Mouse (Mus musculus) CH12.LX (cell line): ENCODE data around the gene Smchd1. TPM values are rescaled to one million over a fixed set of nuclear protein-coding genes. Genes with fewer than 3 reads are reported as not detected.

Experiments used
- DNase-seq: peaks from one replicate; pipeline ENCODE4 v3.0.0-alpha.2; 2013; ENCODE audit errors: extremely low read depth
- H3K27ac ChIP-seq: 2 replicates; pipeline ENCODE4 v1.5.1; 2012; ENCODE audit warnings: low read depth, mild to moderate bottlenecking, control low read depth, moderate library complexity; ENCODE audit not compliant: insufficient read depth
- H3K27me3 ChIP-seq: replicated peaks from 2 replicates; pipeline ENCODE3; 2012; ENCODE audit warnings: inconsistent platforms
- H3K36me3 ChIP-seq, 2 experiments: replicated peaks in 1 of 2; 2 replicates each; pipeline versions ENCODE3 to v1.6.1; 2012; ENCODE audit warnings: inconsistent platforms in 1 of 2, low read length in 1 of 2, mild to moderate bottlenecking in 1 of 2, mixed read lengths in 1 of 2, moderate library complexity in 1 of 2; ENCODE audit not compliant: control insufficient read depth in 1 of 2, insufficient read depth in 1 of 2
- H3K4me1 ChIP-seq, 2 experiments: 2 replicates each; pipeline ENCODE4 v1.6.1; 2012; ENCODE audit warnings: inconsistent platforms in 1 of 2, moderate library complexity in 1 of 2; ENCODE audit not compliant: insufficient read depth in 2 of 2, control insufficient read depth in 1 of 2
- H3K4me2 ChIP-seq: 2 replicates; pipeline ENCODE4 v1.6.1; 2012; ENCODE audit warnings: low read depth, mild to moderate bottlenecking, control low read depth; ENCODE audit not compliant: poor library complexity, insufficient read depth, severe bottlenecking
- H3K4me3 ChIP-seq, 3 experiments: fragments of 150-350 bp in 1 of 3; sonication (generic) in 1 of 3; replicated peaks in 1 of 3; 2 replicates each; pipeline versions ENCODE3 to v1.5.1; 2011 to 2012; ENCODE audit warnings: low read depth in 2 of 3, low read length in 2 of 3, mild to moderate bottlenecking in 2 of 3, moderate library complexity in 2 of 3, control low read depth in 1 of 3, improper control_type of control experiment in 1 of 3, inconsistent platforms in 1 of 3, mixed read lengths in 1 of 3; ENCODE audit not compliant: poor library complexity in 1 of 3
- H3K79me2 ChIP-seq: replicated peaks from 2 replicates; pipeline ENCODE4 v1.6.1; 2012; ENCODE audit warnings: mild to moderate bottlenecking, moderate library complexity; ENCODE audit not compliant: control insufficient read depth, poor library complexity, insufficient read depth, severe bottlenecking; ENCODE audit errors: extremely low read depth
- H3K9ac ChIP-seq: 2 replicates; pipeline ENCODE4 v1.6.1; 2012; ENCODE audit warnings: low read depth, mild to moderate bottlenecking, control low read depth, moderate library complexity; ENCODE audit not compliant: insufficient read depth
- H3K9me3 ChIP-seq: replicated peaks from 2 replicates; pipeline ENCODE3; 2012; ENCODE audit warnings: low read length, inconsistent platforms, mixed read lengths
- BHLHE40 ChIP-seq: IDR thresholded peaks from 2 replicates; pipeline ENCODE4 v1.6.1; 2011; ENCODE audit warnings: mild to moderate bottlenecking, low read depth, low read length, improper control_type of control experiment
- CHD1 ChIP-seq: IDR thresholded peaks from 2 replicates; pipeline ENCODE4 v1.6.1; 2012; ENCODE audit warnings: low read depth, low read length, improper control_type of control experiment, inconsistent platforms
- CHD2 ChIP-seq: IDR thresholded peaks from 2 replicates; pipeline ENCODE4 v1.6.1; 2011; ENCODE audit warnings: low read length, improper control_type of control experiment
- CTCF ChIP-seq, 2 experiments: IDR thresholded peaks in 1 of 2; conservative IDR thresholded peaks in 1 of 2; 2 replicates each; pipeline ENCODE4 v1.5.1; 2011 to 2012; ENCODE audit warnings: low read depth in 2 of 2, low read length in 2 of 2, improper control_type of control experiment in 1 of 2, inconsistent platforms in 1 of 2, mild to moderate bottlenecking in 1 of 2, moderate library complexity in 1 of 2
- E2F4 ChIP-seq: IDR thresholded peaks from 2 replicates; pipeline ENCODE4 v1.6.1; 2011; ENCODE audit warnings: low read depth, low read length, improper control_type of control experiment; ENCODE audit not compliant: insufficient replicate concordance
- ELF1 ChIP-seq: IDR thresholded peaks from 2 replicates; pipeline ENCODE4 v1.6.1; 2014; ENCODE audit warnings: low read depth, mild to moderate bottlenecking, inconsistent platforms, low read length, improper control_type of control experiment
- ETS1 ChIP-seq: conservative IDR thresholded peaks from 2 replicates; pipeline ENCODE4 v1.6.1; 2012; ENCODE audit warnings: low read depth, mild to moderate bottlenecking, inconsistent platforms, low read length, improper control_type of control experiment, moderate library complexity
- GABPA ChIP-seq: IDR thresholded peaks from 2 replicates; pipeline ENCODE4 v1.6.1; 2012; ENCODE audit warnings: low read depth, low read length, improper control_type of control experiment, inconsistent platforms; ENCODE audit not compliant: insufficient replicate concordance
- IRF4 ChIP-seq: IDR thresholded peaks from 2 replicates; pipeline ENCODE4 v1.6.1; 2014; ENCODE audit warnings: low read depth, mild to moderate bottlenecking, inconsistent platforms, low read length, improper control_type of control experiment
- JUN ChIP-seq: IDR thresholded peaks from 2 replicates; pipeline ENCODE4 v1.6.1; 2011; ENCODE audit warnings: low read depth, mild to moderate bottlenecking, low read length, improper control_type of control experiment, moderate library complexity; ENCODE audit not compliant: insufficient read depth
- KAT2A ChIP-seq: IDR thresholded peaks from 2 replicates; pipeline ENCODE4 v1.6.1; 2012; ENCODE audit warnings: low read length, improper control_type of control experiment, inconsistent platforms; ENCODE audit not compliant: insufficient replicate concordance
- MAZ ChIP-seq: IDR thresholded peaks from 2 replicates; pipeline ENCODE4 v1.6.1; 2012; ENCODE audit warnings: low read depth, mild to moderate bottlenecking, inconsistent platforms, low read length, improper control_type of control experiment, moderate library complexity
- MEF2A ChIP-seq: IDR thresholded peaks from 2 replicates; pipeline ENCODE4 v1.6.1; 2014; ENCODE audit warnings: low read depth, mild to moderate bottlenecking, inconsistent platforms, low read length, improper control_type of control experiment, borderline replicate concordance
- MXI1 ChIP-seq: IDR thresholded peaks from 2 replicates; pipeline ENCODE4 v1.6.1; 2011; ENCODE audit warnings: mild to moderate bottlenecking, low read depth, low read length, improper control_type of control experiment
- NELFE ChIP-seq: IDR thresholded peaks from 2 replicates; pipeline ENCODE4 v1.6.1; 2011; ENCODE audit warnings: low read depth, low read length, improper control_type of control experiment
- NRF1 ChIP-seq: IDR thresholded peaks from 2 replicates; pipeline ENCODE4 v1.6.1; 2014; ENCODE audit warnings: low read depth, mild to moderate bottlenecking, inconsistent platforms, low read length, improper control_type of control experiment, moderate library complexity
- POLR2A ChIP-seq: IDR thresholded peaks from 2 replicates; pipeline ENCODE4 v1.6.1; 2011; ENCODE audit warnings: low read depth, mild to moderate bottlenecking, improper control_type of control experiment, low read length
- RAD21 ChIP-seq: IDR thresholded peaks from 2 replicates; pipeline ENCODE4 v1.6.1; 2011; ENCODE audit warnings: low read depth, mild to moderate bottlenecking, low read length, improper control_type of control experiment, moderate library complexity
- SIN3A ChIP-seq: IDR thresholded peaks from 2 replicates; pipeline ENCODE4 v1.6.1; 2012; ENCODE audit warnings: low read length, improper control_type of control experiment, inconsistent platforms
- TBP ChIP-seq: conservative IDR thresholded peaks from 2 replicates; pipeline ENCODE4 v1.6.1; 2011; ENCODE audit warnings: low read depth, low read length, improper control_type of control experiment
- TCF12 ChIP-seq: IDR thresholded peaks from 2 replicates; pipeline ENCODE4 v1.6.1; 2014; ENCODE audit warnings: low read depth, mild to moderate bottlenecking, inconsistent platforms, low read length, improper control_type of control experiment
- USF1 ChIP-seq: IDR thresholded peaks from 2 replicates; pipeline ENCODE4 v1.6.1; 2014; ENCODE audit warnings: low read depth, mild to moderate bottlenecking, inconsistent platforms, low read length, improper control_type of control experiment
- USF2 ChIP-seq: conservative IDR thresholded peaks from 2 replicates; pipeline ENCODE4 v1.6.1; 2011; ENCODE audit warnings: low read depth, low read length, improper control_type of control experiment
- ZC3H11A ChIP-seq: IDR thresholded peaks from 2 replicates; pipeline ENCODE4 v1.6.1; 2012; ENCODE audit warnings: low read depth, mild to moderate bottlenecking, inconsistent platforms, low read length, improper control_type of control experiment
- ZNF384 ChIP-seq: IDR thresholded peaks from 2 replicates; pipeline ENCODE4 v1.6.1; 2012; ENCODE audit warnings: low read depth, low read length, improper control_type of control experiment, inconsistent platforms
- dilution Hi-C: fragments of 300-500 bp; cut with MboI; formaldehyde crosslinking; loops from 2 replicates; pipeline ENCODE4 v1.14.3; 2020; ENCODE audit warnings: low sequenced_read_pairs; ENCODE audit not compliant: extremely low pct_unique_long_range_greater_than_20kb, extremely low pct_ligation_motif_present
- in situ Hi-C: fragments of 300-500 bp; cut with MboI; formaldehyde crosslinking; loops from 3 replicates; pipeline ENCODE4 v1.14.3; 2019; ENCODE audit warnings: low sequenced_read_pairs, low pct_ligation_motif_present, low pct_unique_long_range_greater_than_20kb, mixed read lengths
- polyA plus RNA-seq: library from polyadenylated mRNA; unstranded; fragments of >175 nt; gene quantifications from 2 replicates; pipeline ENCODE4 v1.2.1, GENCODE M21; 2012; ENCODE audit warnings: low read depth; ENCODE audit not compliant: insufficient read length
- total RNA-seq, 2 experiments: library from RNA; depleted of rRNA; stranded (reverse); fragments of 300-350 nt in 1 of 2; fragments of >200 nt in 1 of 2; gene quantifications; 2 replicates each; pipeline ENCODE4 v1.2.3; 2012 to 2014

Smchd1 gene
- total and polyA plus RNA-seq, 3 experiments = 44.4 to 73.9 (median 59.4) TPM

- Histone ChIP-seq H3K27me3 (no peaks in the 10 kb centered on the region), H3K4me1 (peaks cover 0 to 3% of the 10 kb centered on the region in 2 experiments; a peak in 2 of 4 replicates), H3K4me2 (no peak overlapping the region), H3K79me2 (no peaks in the 10 kb centered on the region), H3K9ac (no peak overlapping the region), H3K36me3 (no peaks in the 10 kb centered on the region), H3K4me3 (no peak overlapping the region), H3K9me3 (no peaks in the 10 kb centered on the region), H3K27ac (no peak overlapping the region)
- no peak for DNase-seq
- dilution Hi-C loops (no loop called here), in situ Hi-C loops (no loop called here)
- TF ChIP-seq JUN (no peak), CHD1 (no peak), ETS1 (no peak), E2F4 (no peak), MAZ (no peak), ZNF384 (no peak), NRF1 (no peak), POLR2A (no peak), BHLHE40 (no peak), CTCF (conservative IDR thresholded peaks at IDR 0.05 in 1 of 2, IDR thresholded peaks at IDR 0.05 in 1 of 2; ENCODE audit: low read depth in 2 of 2, low read length in 2 of 2) (no peak), MXI1 (no peak), KAT2A (no peak), USF1 (no peak), RAD21 (no peak), GABPA (no peak), CHD2 (no peak), TBP (no peak), IRF4 (no peak), NELFE (no peak)
These were observed 157.6 kb downstream of the Smchd1 start for GRCm38 (mm10) chr17:71317571-71317970.

- no peak overlapping the region for H3K4me2 ChIP-seq
- no peaks in the 10 kb centered on the region for H3K79me2 ChIP-seq
- H3K4me3 ChIP-seq = no peak overlapping the region
- in situ Hi-C loops = no loop called here
- H3K4me1 ChIP-seq = peaks cover 0 to 4% of the 10 kb centered on the region in 2 experiments; a peak in 2 of 4 replicates
- dilution Hi-C loops = no loop called here
- TF ChIP-seq IRF4 = no peak
- no peak for TF ChIP-seq SIN3A
- TF ChIP-seq CTCF (conservative IDR thresholded peaks at IDR 0.05 in 1 of 2, IDR thresholded peaks at IDR 0.05 in 1 of 2; ENCODE audit: low read depth in 2 of 2, low read length in 2 of 2) = no peak
- no peak for TF ChIP-seq E2F4
- TF ChIP-seq KAT2A = no peak
- no peak for TF ChIP-seq TCF12
- TF ChIP-seq ELF1 = no peak
- TF ChIP-seq TBP = no peak
- no peak for TF ChIP-seq MEF2A
- no peak for TF ChIP-seq BHLHE40
- TF ChIP-seq USF2 = no peak
- TF ChIP-seq ZC3H11A = no peak
- TF ChIP-seq GABPA = no peak
- TF ChIP-seq ETS1 = no peak
- H3K36me3 ChIP-seq = no peaks in the 10 kb centered on the region
- no peak overlapping the region for H3K27ac ChIP-seq
- H3K9ac ChIP-seq = no peak overlapping the region
- H3K9me3 ChIP-seq = no peaks in the 10 kb centered on the region
- no peaks in the 10 kb centered on the region for H3K27me3 ChIP-seq
- no peak for DNase-seq
These were observed 160.8 kb downstream of the Smchd1 start for GRCm38 (mm10) chr17:71314315-71314714.
